Mouse (Mus musculus) megakaryocyte, embryonic 14.5 days (primary cell): ENCODE measurements around the gene Pomc.

Experiments used
- FLI1 ChIP-seq: IDR thresholded peaks from 2 replicates; pipeline ENCODE4 v1.6.1; 2012; ENCODE audit warnings: low read length, inconsistent platforms, mixed read lengths
- GATA1 ChIP-seq: IDR thresholded peaks from 3 replicates; pipeline ENCODE4 v1.6.1; 2012; ENCODE audit warnings: mixed read lengths, low read length, inconsistent platforms, borderline replicate concordance

GRCm38 (mm10) chr12:3919423-3919822 lies 35.3 kb upstream of the Pomc start:
- no peak for TF ChIP-seq FLI1
- TF ChIP-seq GATA1: no peak
